Comparison of ENCODE assay signal across 19 mouse cellular contexts in genomic region chr11:60790472-60790871, GRCm38 (mm10).
"Had no signal": no experiment of that assay in that cellular context is flagged by ENCODE, and none has a peak within 500 bp of the region (broad histone marks: within the 10 kb centered on the region; RNA-seq: fewer than 3 reads in every experiment).

No protein-coding gene starts in this region.

- H3K9me3 ChIP-seq: midbrain, embryonic 10.5 days; midbrain, embryonic 12.5 days; neural tube, embryonic 13.5 days; neural tube, embryonic 15.5 days had no signal

- H3K9ac ChIP-seq: lung, embryonic 14.5 days; midbrain, embryonic 12.5 days; neural tube, embryonic 13.5 days; neural tube, embryonic 15.5 days had no signal

- ATAC-seq: midbrain, embryonic 16.5 days had no signal

- H3K4me2 ChIP-seq: lung, embryonic 14.5 days; midbrain, embryonic 12.5 days; neural tube, embryonic 13.5 days; neural tube, embryonic 15.5 days had no signal

- H3K4me3 ChIP-seq: midbrain, embryonic 10.5 days; midbrain, embryonic 12.5 days; myocyte; neural tube, embryonic 13.5 days; neural tube, embryonic 15.5 days had no signal

- DNase-seq: lung, adult 18-20 months; lung, embryonic 14.5 days; lung, postnatal 10 days; lung, postnatal 4 days; midbrain, embryonic 14.5 days; retina, postnatal 1 day; right cerebral cortex, adult 18-20 months; right cerebral cortex, postnatal 25 days; right cerebral cortex, postnatal 4 days; spleen, adult 18-20 months; thymus, adult 18-20 months; thymus, postnatal 14 days; thymus, postnatal 36 days had no signal

- H3K27ac ChIP-seq: midbrain, embryonic 10.5 days; midbrain, embryonic 12.5 days; neural tube, embryonic 13.5 days; neural tube, embryonic 15.5 days had no signal

- H3K4me1 ChIP-seq: midbrain, embryonic 12.5 days had no signal

- H3K27me3 ChIP-seq: midbrain, embryonic 12.5 days; neural tube, embryonic 13.5 days; neural tube, embryonic 15.5 days had no signal
